Mouse (Mus musculus) brain, embryonic 14.5 days (tissue): Measurements from ENCODE around the gene Nob1.

Experiments used
- CTCF ChIP-seq: fragments of 200-500 bp; IDR thresholded peaks from 2 replicates; pipeline ENCODE4 v1.5.1; 2012; ENCODE audit warnings: inconsistent platforms, mild to moderate bottlenecking, moderate library complexity, borderline replicate concordance; ENCODE audit not compliant: insufficient read depth, insufficient read length; ENCODE audit errors: extremely low read depth
- POLR2A ChIP-seq: fragments of 200-500 bp; IDR thresholded peaks from 2 replicates; pipeline ENCODE4 v1.6.1; 2012; ENCODE audit warnings: mild to moderate bottlenecking, inconsistent platforms, borderline replicate concordance; ENCODE audit not compliant: poor library complexity, insufficient read depth, insufficient read length, severe bottlenecking; ENCODE audit errors: extremely low read depth

DNA sequence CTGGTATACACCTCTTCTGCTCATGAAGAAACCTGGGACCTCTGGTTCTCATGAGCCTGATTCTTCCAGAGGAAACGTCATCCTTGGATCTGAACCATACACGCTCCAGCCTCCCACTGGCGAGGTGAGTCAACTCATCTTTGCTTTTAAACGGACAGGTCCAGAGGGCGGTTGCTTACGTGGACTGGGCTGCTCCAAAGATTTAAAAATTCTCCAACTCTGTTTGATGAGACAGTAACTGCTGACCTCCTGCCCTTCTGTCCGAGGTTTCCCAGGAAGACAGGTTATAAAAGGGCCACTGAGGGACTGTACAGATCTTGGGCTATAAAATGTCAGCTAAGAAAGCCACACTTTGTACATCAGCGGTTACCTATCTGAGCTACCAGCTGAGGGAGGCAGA lies 6.0 kb upstream of the Nob1 start:
- TF ChIP-seq CTCF (no peak), POLR2A (no peak)
